Comparison of ENCODE assay signal across 9 mouse cellular contexts in genomic region chr7:142071212-142071578, GRCm38 (mm10). TPM values are rescaled to one million over a fixed set of nuclear protein-coding genes. Genes with fewer than 3 reads are reported as not detected.
DNase-seq lines count a peak whose midpoint lies in the region; ATAC-seq and TF ChIP-seq lines count a peak whose summit lies in the region.
"Had no signal": no experiment of that assay in that cellular context is flagged by ENCODE, and none has a peak within 500 bp of the region (broad histone marks: within the 10 kb centered on the region; RNA-seq: fewer than 3 reads in every experiment).

No protein-coding gene starts in this region.

- TF ChIP-seq CTCF in cerebellum, adult 2 months (IDR thresholded peaks at IDR 0.05; ENCODE audit: borderline replicate concordance, insufficient read depth, low read depth, low read length): no peak
- no peak for TF ChIP-seq CTCF in lung, postnatal 0 days (IDR thresholded peaks at IDR 0.05)
- no peak for TF ChIP-seq CTCF in small intestine, adult 2 months (IDR thresholded peaks at IDR 0.05; ENCODE audit: extremely low read depth, insufficient read length, insufficient replicate concordance, low read depth, low read length)

- no peak overlapping the region for H3K9ac ChIP-seq in lung, postnatal 0 days (replicated peaks; ENCODE audit: low read depth)
- no peak overlapping the region for H3K9ac ChIP-seq in limb, embryonic 13.5 days

- WGBS in cerebellum, adult 2 months: 4% methylated on average over 10 of the region's 10 CpGs
- WGBS in lung, postnatal 0 days: 12% methylated on average over 10 of the region's 10 CpGs
- WGBS in limb, embryonic 13.5 days: 2% methylated on average over 8 of the region's 10 CpGs
- 3% methylated on average over 8 of the region's 10 CpGs for WGBS in small intestine, adult 2 months

- TF ChIP-seq EP300 in lung, postnatal 0 days (IDR thresholded peaks at IDR 0.05): no peak

- no peak for TF ChIP-seq POLR2A in cerebellum, adult 2 months (IDR thresholded peaks at IDR 0.05; ENCODE audit: borderline replicate concordance, insufficient read depth, low read length)
- no peak for TF ChIP-seq POLR2A in small intestine, adult 2 months (IDR thresholded peaks at IDR 0.05; ENCODE audit: low read depth, low read length)

- DNase-seq in cerebellum, adult 2 months: no peak
- no peak for DNase-seq in cerebellum, postnatal 4 days (ENCODE audit: low spot score in 2 of 2)
- no peak for DNase-seq in lung, postnatal 0 days (ENCODE audit: low spot score)
- DNase-seq in lung, postnatal 25 days (ENCODE audit: low spot score): no peak
- DNase-seq in ovary, postnatal 36 days (ENCODE audit: low spot score): no peak
- no peak for DNase-seq in cerebellum, adult 18-20 months

- no peak overlapping the region for H3K4me2 ChIP-seq in lung, postnatal 0 days (replicated peaks; ENCODE audit: low read depth, low read length)
- H3K4me2 ChIP-seq in limb, embryonic 13.5 days (replicated peaks): peak overlapping the region; percentile 35

- H3K4me1 ChIP-seq in cerebellum, adult 2 months (ENCODE audit: control insufficient read depth, insufficient read depth, low read length): no peaks in the 10 kb centered on the region; the same call in 1 of the 2 replicates
- H3K4me1 ChIP-seq in lung, postnatal 0 days (ENCODE audit: insufficient read depth, low read depth, low read length): no peaks in the 10 kb centered on the region
- no peaks in the 10 kb centered on the region for H3K4me1 ChIP-seq in limb, embryonic 13.5 days
- H3K4me1 ChIP-seq in small intestine, adult 2 months (ENCODE audit: control insufficient read depth, insufficient read depth, insufficient read length, low read length): peaks cover 21% of the 10 kb centered on the region

- H3K9me3 ChIP-seq in lung, postnatal 0 days (ENCODE audit: low read length): no peaks in the 10 kb centered on the region
- no peaks in the 10 kb centered on the region for H3K9me3 ChIP-seq in limb, embryonic 13.5 days

- H3K27me3 ChIP-seq in cerebellum, adult 2 months (ENCODE audit: control insufficient read depth, insufficient read depth, low read length): no peaks in the 10 kb centered on the region
- H3K27me3 ChIP-seq in lung, postnatal 0 days (replicated peaks; ENCODE audit: insufficient read depth, low read length): 0 out of 2 replicates have a peak, but pooled peaks cover 3% of the 10 kb centered on the region
- peaks cover 44% of the 10 kb centered on the region for H3K27me3 ChIP-seq in limb, embryonic 13.5 days
- no peaks in the 10 kb centered on the region for H3K27me3 ChIP-seq in small intestine, adult 2 months (ENCODE audit: control insufficient read depth, insufficient read depth, low read length)

- no peaks in the 10 kb centered on the region for H3K36me3 ChIP-seq in lung, postnatal 0 days (ENCODE audit: insufficient read depth, low read length)
- H3K36me3 ChIP-seq in limb, embryonic 13.5 days: no peaks in the 10 kb centered on the region
- no peaks in the 10 kb centered on the region for H3K36me3 ChIP-seq in small intestine, adult 2 months (ENCODE audit: control insufficient read depth, insufficient read depth, low read length)

- peak; percentile 35 for ATAC-seq in lung, postnatal 0 days
- no peak; the same call in 1 of the 2 replicates for ATAC-seq in limb, embryonic 13.5 days (ENCODE audit: low FRiP score, low read depth)

- H3K27ac ChIP-seq in cerebellum, adult 2 months (ENCODE audit: insufficient read depth, low read length): no peak overlapping the region
- no peak overlapping the region for H3K27ac ChIP-seq in lung, postnatal 0 days (ENCODE audit: low read length)
- H3K27ac ChIP-seq in limb, embryonic 13.5 days: no peak overlapping the region
- 0 out of 2 replicates have a peak overlapping the region, but pooled peaks have one; percentile 61 for H3K27ac ChIP-seq in small intestine, adult 2 months (ENCODE audit: insufficient read depth, low read depth, low read length)

- H3K4me3 ChIP-seq in cerebellum, adult 2 months (replicated peaks; ENCODE audit: insufficient read depth, low read depth, low read length): peak overlapping the region; percentile 56
- no peak overlapping the region for H3K4me3 ChIP-seq in lung, postnatal 0 days (ENCODE audit: low read depth, low read length)
- H3K4me3 ChIP-seq in limb, embryonic 13.5 days: no peak overlapping the region
- no peak overlapping the region for H3K4me3 ChIP-seq in small intestine, adult 2 months (ENCODE audit: low read depth, low read length)

RNA-seq across cellular contexts. Expression of gene Mob2, which starts 10.3 kb away (rescaled TPM):
- polyA plus RNA-seq in cerebellum, adult 2 months (2012; rRNA removed): 67.5 and 73.4 TPM in 2 replicates
- 85.9 and 104 TPM in 2 replicates for polyA plus RNA-seq in lung, postnatal 0 days (2015; fragmentation: Nextera tagmentation; extraction: Ambion mirVana)
- polyA plus RNA-seq in limb, embryonic 13.5 days (2015; fragmentation: Nextera tagmentation; extraction: Ambion mirVana): 70.7 and 71.4 TPM in 2 replicates
- polyA plus RNA-seq in small intestine, adult 2 months (2012; rRNA removed): 26.1 and 31.8 TPM in 2 replicates

RNA-seq across cellular contexts. Expression of gene Dusp8, which starts 24.4 kb away (rescaled TPM):
- polyA plus RNA-seq in cerebellum, adult 2 months (2012; rRNA removed): 85.8 and 90.1 TPM in 2 replicates
- polyA plus RNA-seq in lung, postnatal 0 days (2015; fragmentation: Nextera tagmentation; extraction: Ambion mirVana): 5.5 and 6.0 TPM in 2 replicates
- 2.3 and 2.7 TPM in 2 replicates for polyA plus RNA-seq in limb, embryonic 13.5 days (2015; fragmentation: Nextera tagmentation; extraction: Ambion mirVana)
- polyA plus RNA-seq in small intestine, adult 2 months (2012; rRNA removed): 8.9 and 13.4 TPM in 2 replicates

RNA-seq across cellular contexts. Expression of gene Gm45618, which starts 49.3 kb away (rescaled TPM):
- polyA plus RNA-seq in cerebellum, adult 2 months (2012; rRNA removed): not detected in 2 replicates
- polyA plus RNA-seq in lung, postnatal 0 days (2015; fragmentation: Nextera tagmentation; extraction: Ambion mirVana): not detected in 2 replicates
- not detected in 2 replicates for polyA plus RNA-seq in limb, embryonic 13.5 days (2015; fragmentation: Nextera tagmentation; extraction: Ambion mirVana)
- not detected in 2 replicates for polyA plus RNA-seq in small intestine, adult 2 months (2012; rRNA removed)
- polyA plus RNA-seq: macrophage had no signal
